25 mouse cellular contexts compared by ENCODE assay signal in genomic region chr6:50331477-50331876, GRCm38 (mm10).
DNase-seq lines count a peak whose midpoint lies in the region; ATAC-seq and TF ChIP-seq lines count a peak whose summit lies in the region.
"Had no signal": no experiment of that assay in that cellular context is flagged by ENCODE, and none has a peak within 500 bp of the region (broad histone marks: within the 10 kb centered on the region; RNA-seq: fewer than 3 reads in every experiment).

No protein-coding gene starts in this region.

- 0 out of 2 replicates have a peak overlapping the region, but pooled peaks have one; percentile 13 for H3K9ac ChIP-seq in heart, embryonic 16.5 days (ENCODE audit: low read length)
- H3K9ac ChIP-seq: forebrain, embryonic 13.5 days; forebrain, postnatal 0 days; heart, embryonic 13.5 days; hindbrain, embryonic 13.5 days had no signal

- no peak overlapping the region for H3K27ac ChIP-seq in heart, embryonic 16.5 days (ENCODE audit: low read length)
- no peak overlapping the region for H3K27ac ChIP-seq in gastrocnemius, adult 2 months
- H3K27ac ChIP-seq: forebrain, embryonic 10.5 days; forebrain, embryonic 13.5 days; heart, adult 2 months; heart, embryonic 10.5 days; heart, embryonic 13.5 days; hindbrain, embryonic 10.5 days; hindbrain, embryonic 13.5 days had no signal

- no peaks in the 10 kb centered on the region for H3K27me3 ChIP-seq in heart, embryonic 16.5 days (ENCODE audit: control insufficient read depth, insufficient read depth, low read length)
- H3K27me3 ChIP-seq: forebrain, embryonic 13.5 days; heart, embryonic 13.5 days; hindbrain, embryonic 13.5 days had no signal

- H3K4me1 ChIP-seq in heart, embryonic 16.5 days (ENCODE audit: control insufficient read depth, insufficient read depth, low read length), result peaks cover 18% of the 10 kb centered on the region
- H3K4me1 ChIP-seq: forebrain, embryonic 13.5 days had no signal

- no peak overlapping the region for H3K4me2 ChIP-seq in heart, embryonic 16.5 days (ENCODE audit: low read depth, low read length)
- H3K4me2 ChIP-seq: forebrain, embryonic 13.5 days; heart, embryonic 13.5 days; hindbrain, embryonic 13.5 days had no signal

- WGBS in heart, embryonic 16.5 days, result 87% methylated on average over 2 of the region's 2 CpGs

- DNase-seq in heart, postnatal 4 days, result no peak
- peak; percentile 21 for DNase-seq in 416B (ENCODE audit: low read depth)
- DNase-seq in T-cell, adult 2 months (ENCODE audit: low spot score), result peak; percentile 8
- DNase-seq in induced T-regulatory cell, adult 2 months (ENCODE audit: low read depth), result peak; percentile 18
- no peak for DNase-seq in gastrocnemius, adult 2 months
- DNase-seq in ovary, postnatal 10 days (ENCODE audit: low spot score), result no peak
- DNase-seq in left cerebral cortex, adult 8-10 months (ENCODE audit: low spot score in 2 of 2), result no peak
- DNase-seq: adrenal gland, adult 8-10 months; adrenal gland, postnatal 25 days; B cell, adult 2 months; cerebellum, adult 18-20 months; cerebellum, adult 9-10 months; cerebellum, postnatal 14 days; forebrain, postnatal 0 days; gastrocnemius, postnatal 25 days; heart, adult 2 months had no signal

- peaks cover 1% of the 10 kb centered on the region; the same call in 1 of the 2 replicates for H3K36me3 ChIP-seq in heart, embryonic 16.5 days (ENCODE audit: control insufficient read depth, insufficient read depth)
- H3K36me3 ChIP-seq: forebrain, embryonic 10.5 days; hindbrain, embryonic 10.5 days; hindbrain, embryonic 13.5 days had no signal

- ATAC-seq in heart, embryonic 16.5 days (replicated peaks; ENCODE audit: extremely low read depth, insufficient read depth, low FRiP score), result no peak
- ATAC-seq: forebrain, embryonic 13.5 days; forebrain, postnatal 0 days; hindbrain, embryonic 16.5 days; intestine, postnatal 0 days had no signal

- intact Hi-C loops in gastrocnemius, adult 2 months (cut with DNase I), result no loop called here

- no peak for TF ChIP-seq CTCF in gastrocnemius, adult 2 months (IDR thresholded peaks at IDR 0.05)

- H3K9me3 ChIP-seq in heart, embryonic 16.5 days (replicated peaks; ENCODE audit: control insufficient read depth, low read length), result no peaks in the 10 kb centered on the region
- H3K9me3 ChIP-seq: forebrain, embryonic 10.5 days; forebrain, embryonic 13.5 days; heart, embryonic 10.5 days; heart, embryonic 13.5 days; hindbrain, embryonic 10.5 days; hindbrain, embryonic 13.5 days had no signal

- no peak overlapping the region for H3K4me3 ChIP-seq in heart, embryonic 16.5 days (ENCODE audit: low read length)
- H3K4me3 ChIP-seq in gastrocnemius, adult 2 months, result no peak overlapping the region
- H3K4me3 ChIP-seq: forebrain, embryonic 10.5 days; forebrain, embryonic 13.5 days; heart, adult 2 months; heart, embryonic 10.5 days; heart, embryonic 13.5 days; hindbrain, embryonic 10.5 days; hindbrain, embryonic 13.5 days had no signal

Comparison
In these comparisons a context has a peak if more than half of its experiments do, and no peak if none do; other contexts are left out.
1. DNase-seq: peak in 416B (single experiment), T-cell, adult 2 months (single experiment) and induced T-regulatory cell, adult 2 months (single experiment); none in heart, postnatal 4 days (single experiment), gastrocnemius, adult 2 months (single experiment), ovary, postnatal 10 days (single experiment) and left cerebral cortex, adult 8-10 months (0 of 2).